Mouse (Mus musculus) ES-E14 (cell line): ENCODE results near the gene Clca3a1. TPM values are rescaled to one million over a fixed set of nuclear protein-coding genes. Genes with fewer than 3 reads are reported as not detected.

ENCODE experiments used
- DNase-seq: peaks from one replicate; pipeline ENCODE4 v3.0.0-alpha.2; 2013; ENCODE audit warnings: low read depth, low spot score
- H3K27ac ChIP-seq: 2 replicates; pipeline ENCODE4 v1.5.1; 2012; ENCODE audit warnings: low read depth, mild to moderate bottlenecking, low read length, moderate library complexity, mixed read lengths; ENCODE audit not compliant: poor library complexity, insufficient read depth, severe bottlenecking
- H3K36me3 ChIP-seq: 2 replicates; pipeline ENCODE4 v1.6.1; 2012; ENCODE audit warnings: mild to moderate bottlenecking, low read length, moderate library complexity, mixed read lengths; ENCODE audit not compliant: control insufficient read depth, poor library complexity, insufficient read depth, severe bottlenecking
- H3K4me1 ChIP-seq, 2 experiments: fragments of 150-350 bp in 1 of 2; sonication (generic) in 1 of 2; 2 replicates each; pipeline ENCODE4 v1.6.1; 2012; ENCODE audit warnings: low read length in 2 of 2, mild to moderate bottlenecking in 1 of 2, mixed read lengths in 1 of 2; ENCODE audit not compliant: control insufficient read depth in 2 of 2, insufficient read depth in 2 of 2, poor library complexity in 1 of 2
- H3K4me3 ChIP-seq, 2 experiments: fragments of 150-350 bp in 1 of 2; sonication (generic) in 1 of 2; 2 replicates each; pipeline ENCODE4 v1.5.1; 2012; ENCODE audit warnings: low read length in 2 of 2, low read depth in 1 of 2, mild to moderate bottlenecking in 1 of 2, mixed read lengths in 1 of 2; ENCODE audit not compliant: insufficient read depth in 1 of 2, poor library complexity in 1 of 2, severe bottlenecking in 1 of 2
- H3K9ac ChIP-seq: 2 replicates; pipeline ENCODE4 v1.6.1; 2012; ENCODE audit warnings: low read depth, mild to moderate bottlenecking, low read length, mixed read lengths; ENCODE audit not compliant: poor library complexity, insufficient read depth, severe bottlenecking
- H3K9me3 ChIP-seq: fragments of 150-350 bp; sonication (generic); 2 replicates; pipeline ENCODE4 v1.6.1; 2012; ENCODE audit warnings: low read depth, mild to moderate bottlenecking, low read length; ENCODE audit not compliant: control insufficient read depth, insufficient read depth
- CHD2 ChIP-seq: IDR thresholded peaks from 2 replicates; pipeline ENCODE4 v1.6.1; 2014; ENCODE audit warnings: mild to moderate bottlenecking, low read depth, low read length, inconsistent platforms
- HCFC1 ChIP-seq: IDR thresholded peaks from 2 replicates; pipeline ENCODE4 v1.6.1; 2012; ENCODE audit warnings: low read length, inconsistent platforms, borderline replicate concordance; ENCODE audit not compliant: insufficient read depth
- MAFK ChIP-seq: IDR thresholded peaks from 2 replicates; pipeline ENCODE4 v1.6.1; 2014; ENCODE audit warnings: mild to moderate bottlenecking, low read depth, low read length, inconsistent platforms; ENCODE audit not compliant: insufficient read depth
- ZC3H11A ChIP-seq: IDR thresholded peaks from 2 replicates; pipeline ENCODE4 v1.6.1; 2012; ENCODE audit warnings: low read depth, mild to moderate bottlenecking, inconsistent platforms, low read length, borderline replicate concordance
- ZNF384 ChIP-seq: IDR thresholded peaks from 2 replicates; pipeline ENCODE4 v1.6.1; 2012; ENCODE audit warnings: low read depth, low read length, inconsistent platforms
- in situ Hi-C, 2 experiments: fragments of 600-800 bp; cut with MboI; formaldehyde crosslinking; loops; one replicate each; pipeline ENCODE4 v1.15.1; 2025; ENCODE audit warnings: low sequenced_read_pairs in 2 of 2, inconsistent platforms in 1 of 2; ENCODE audit not compliant: unreplicated experiment in 2 of 2
- total RNA-seq: library from RNA; depleted of rRNA; stranded (reverse); fragments of 300-350 nt; gene quantifications from 2 replicates; pipeline ENCODE4 v1.2.3, GENCODE M21; 2012

The Clca3a1 gene
- total RNA-seq, 1 experiment: 0.45 TPM

DNA sequence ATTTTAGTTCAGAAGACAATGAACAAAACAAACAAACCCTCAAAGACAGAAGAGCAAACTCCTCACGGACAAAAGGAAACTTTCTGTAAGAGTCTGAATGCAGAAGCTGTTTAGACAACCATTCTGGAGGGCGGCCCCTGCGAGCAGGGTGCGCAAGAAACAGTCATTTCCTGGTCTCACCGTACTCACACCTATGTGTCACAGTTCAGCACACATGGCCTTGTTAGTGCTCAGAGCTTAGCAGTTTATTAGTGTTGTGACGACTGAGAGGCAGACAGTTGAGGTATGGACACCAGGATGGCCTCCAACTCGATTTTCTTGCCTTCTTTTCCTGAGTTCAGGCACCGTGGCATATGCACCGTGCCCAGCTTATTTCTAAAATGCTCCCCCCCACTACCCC lies 44.9 kb downstream of the Clca3a1 start:
- DNase-seq: no peak
- H3K4me3 ChIP-seq: no peak overlapping the region
- no peak overlapping the region for H3K9ac ChIP-seq
- TF ChIP-seq CHD2: no peak
- TF ChIP-seq ZNF384: no peak
- TF ChIP-seq ZC3H11A: no peak
- no peak for TF ChIP-seq MAFK
- no peak for TF ChIP-seq HCFC1
- H3K9me3 ChIP-seq: no peaks in the 10 kb centered on the region
- H3K27ac ChIP-seq: no peak overlapping the region
- H3K36me3 ChIP-seq: peaks cover 4% of the 10 kb centered on the region; the same call in 1 of the 2 replicates
- 0 out of 4 replicates have a peak, but pooled peaks cover 0 to 2% of the 10 kb centered on the region in 2 experiments for H3K4me1 ChIP-seq
- in situ Hi-C loops: no loop called here

DNA sequence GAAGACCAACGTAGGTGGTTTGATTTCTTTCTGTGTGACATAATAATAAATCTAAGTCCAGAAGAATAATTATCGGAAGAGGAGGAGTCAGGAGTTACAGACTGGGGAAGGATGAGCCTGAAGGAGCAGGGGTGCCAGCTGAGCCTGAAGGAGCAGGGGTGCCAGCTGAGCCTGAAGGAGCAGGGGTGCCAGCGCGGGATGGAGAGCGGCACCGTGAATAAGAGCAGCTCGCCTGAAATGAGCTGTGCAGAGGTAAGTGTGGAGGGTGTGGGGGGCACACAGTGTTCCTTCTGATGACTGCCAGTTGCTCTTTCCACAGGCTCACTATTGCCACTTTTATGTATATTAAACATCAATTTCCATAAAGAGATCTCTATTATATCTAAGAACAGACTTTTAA lies 45.7 kb downstream of the Clca3a1 start:
- no peak for TF ChIP-seq HCFC1
- TF ChIP-seq ZNF384: no peak
- TF ChIP-seq ZC3H11A: no peak
- no peak for TF ChIP-seq CHD2
- TF ChIP-seq MAFK: no peak
- in situ Hi-C loops: no loop called here
- Histone ChIP-seq H3K9ac (no peak overlapping the region), H3K27ac (no peak overlapping the region), H3K9me3 (no peaks in the 10 kb centered on the region), H3K4me3 (no peak overlapping the region), H3K4me1 (0 out of 4 replicates have a peak, but pooled peaks cover 0 to 2% of the 10 kb centered on the region in 2 experiments), H3K36me3 (peaks cover 4% of the 10 kb centered on the region; the same call in 1 of the 2 replicates)
- DNase-seq: no peak

DNA sequence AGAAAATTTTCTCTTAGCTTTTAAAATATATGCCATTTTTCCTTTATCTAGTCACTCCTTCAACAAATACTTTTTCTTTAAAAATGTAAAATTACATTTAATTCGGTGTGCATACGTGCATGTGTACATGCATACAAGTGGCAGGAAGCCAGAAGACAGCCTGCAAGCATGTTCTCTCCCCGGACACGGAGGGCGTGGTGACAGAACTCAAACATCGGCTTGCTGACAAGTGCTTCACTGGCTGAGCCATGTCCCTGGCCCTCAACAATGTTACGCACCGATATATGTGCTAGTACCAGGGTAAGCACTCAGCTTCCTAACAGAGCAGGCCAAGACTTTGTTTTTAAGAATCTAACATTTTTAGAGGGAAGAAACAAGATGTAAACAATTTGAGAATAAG lies 46.2 kb downstream of the Clca3a1 start:
- Histone ChIP-seq H3K9me3 (no peaks in the 10 kb centered on the region), H3K9ac (no peak overlapping the region), H3K27ac (no peak overlapping the region), H3K4me1 (0 out of 4 replicates have a peak, but pooled peaks cover 0 to 2% of the 10 kb centered on the region in 2 experiments), H3K4me3 (no peak overlapping the region), H3K36me3 (peaks cover 4% of the 10 kb centered on the region; the same call in 1 of the 2 replicates)
- no peak for TF ChIP-seq MAFK
- no peak for TF ChIP-seq HCFC1
- no peak for TF ChIP-seq ZNF384
- no peak for TF ChIP-seq ZC3H11A
- TF ChIP-seq CHD2: no peak
- in situ Hi-C loops: no loop called here
- DNase-seq: no peak

DNA sequence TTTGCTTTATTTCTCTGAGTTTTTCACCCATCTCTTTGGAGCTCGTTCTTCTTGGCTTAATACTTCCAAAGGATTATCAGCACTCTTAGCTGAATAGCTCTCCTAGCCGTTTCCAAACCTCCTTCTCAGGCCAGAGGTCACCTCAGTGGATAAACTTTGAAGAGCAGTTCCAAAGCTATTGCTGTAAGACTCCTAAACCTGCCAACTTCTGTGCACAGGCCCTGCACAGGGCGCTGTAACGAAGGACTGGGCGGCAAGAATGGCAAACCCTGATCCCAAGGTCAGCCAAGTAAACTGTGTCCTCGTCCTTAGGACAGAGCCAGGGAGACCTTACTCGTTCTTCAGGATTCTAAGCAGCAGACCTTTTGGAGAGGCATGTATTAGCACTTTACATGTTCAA lies 46.7 kb downstream of the Clca3a1 start:
- in situ Hi-C loops: no loop called here
- TF ChIP-seq ZC3H11A: no peak
- no peak for TF ChIP-seq ZNF384
- no peak for TF ChIP-seq HCFC1
- TF ChIP-seq MAFK: no peak
- TF ChIP-seq CHD2: no peak
- Histone ChIP-seq H3K9ac (no peak overlapping the region), H3K4me3 (no peak overlapping the region), H3K4me1 (0 out of 4 replicates have a peak, but pooled peaks cover 0 to 2% of the 10 kb centered on the region in 2 experiments), H3K27ac (no peak overlapping the region), H3K9me3 (no peaks in the 10 kb centered on the region), H3K36me3 (peaks cover 4% of the 10 kb centered on the region)
- DNase-seq: no peak
